Mouse (Mus musculus) ES-Bruce4 (cell line): ENCODE measurements at regions not wholly inside any gene's neighbourhood (a gene's known extent, or its start where the extent isn't known, plus 50 kb on each side); places are given as distances from the start of the nearest gene placed in this dataset.

Source experiments
- H3K27ac ChIP-seq: 2 replicates; pipeline ENCODE4 v1.5.1; 2012; ENCODE audit warnings: low read length, inconsistent platforms; ENCODE audit not compliant: insufficient read depth
- H3K27me3 ChIP-seq: 2 replicates; pipeline ENCODE4 v1.6.1; 2012; ENCODE audit warnings: mild to moderate bottlenecking, low read length, inconsistent platforms; ENCODE audit not compliant: control insufficient read depth, poor library complexity, insufficient read depth, severe bottlenecking
- H3K36me3 ChIP-seq: 2 replicates; pipeline ENCODE4 v1.6.1; 2012; ENCODE audit warnings: inconsistent platforms, mild to moderate bottlenecking, low read length, moderate library complexity; ENCODE audit not compliant: control insufficient read depth, poor library complexity, insufficient read depth, severe bottlenecking
- H3K4me1 ChIP-seq: one replicate; pipeline ENCODE4 v1.8.1; 2011; ENCODE audit warnings: low read length; ENCODE audit not compliant: control insufficient read depth, insufficient read depth
- H3K4me3 ChIP-seq: 2 replicates; pipeline ENCODE4 v1.5.1; 2011; ENCODE audit warnings: low read depth, mild to moderate bottlenecking, low read length
- H3K9ac ChIP-seq: 2 replicates; pipeline ENCODE4 v1.6.1; 2012; ENCODE audit warnings: low read depth, mild to moderate bottlenecking, inconsistent platforms; ENCODE audit not compliant: poor library complexity, severe bottlenecking
- H3K9me3 ChIP-seq: replicated peaks from 2 replicates; pipeline ENCODE4 v1.6.1; 2012; ENCODE audit warnings: mild to moderate bottlenecking, low read length, inconsistent platforms; ENCODE audit not compliant: control insufficient read depth, poor library complexity, insufficient read depth, severe bottlenecking
- CTCF ChIP-seq: IDR thresholded peaks from one replicate; pipeline ENCODE4 v1.8.1; 2011; ENCODE audit warnings: low read depth, low read length
- EP300 ChIP-seq: IDR thresholded peaks from 2 replicates; pipeline ENCODE4 v1.6.1; 2011; ENCODE audit warnings: low read depth, low read length; ENCODE audit not compliant: insufficient read depth
- POLR2A ChIP-seq: IDR thresholded peaks from one replicate; pipeline ENCODE4 v1.8.1; 2011; ENCODE audit warnings: low read length; ENCODE audit not compliant: insufficient read depth

- Histone ChIP-seq H3K27me3 (no peaks in the 10 kb centered on the region), H3K4me3 (no peak overlapping the region), H3K27ac (no peak overlapping the region), H3K9ac (no peak overlapping the region), H3K4me1 (no peaks in the 10 kb centered on the region), H3K36me3 (no peaks in the 10 kb centered on the region), H3K9me3 (no peaks in the 10 kb centered on the region)
- no peak for TF ChIP-seq POLR2A
These were observed 168.0 kb upstream of the Thbs1 start for GRCm38 (mm10) chr2:117943666-117944065.

DNA sequence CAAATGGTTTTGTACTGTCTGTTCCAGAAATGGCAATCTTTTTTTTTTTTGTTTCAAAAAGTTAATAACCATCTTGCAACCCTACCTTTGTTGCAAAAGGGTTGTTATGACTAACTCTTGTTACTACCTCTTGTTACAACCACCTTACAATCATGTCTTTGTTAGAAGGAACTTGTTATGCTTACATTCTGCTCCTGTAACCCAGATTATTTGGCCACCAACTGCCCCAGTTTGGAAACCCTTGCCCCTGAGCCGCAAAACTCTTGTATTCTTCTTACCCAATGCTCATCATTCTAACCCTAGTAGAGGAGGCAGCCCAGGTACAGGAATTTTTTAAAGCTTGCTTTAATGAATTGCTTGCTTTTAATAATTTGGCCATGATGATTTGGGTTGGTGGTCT lies 167.4 kb upstream of the Thbs1 start:
- Histone ChIP-seq H3K9me3 (no peaks in the 10 kb centered on the region), H3K9ac (no peak overlapping the region), H3K27ac (no peak overlapping the region), H3K36me3 (no peaks in the 10 kb centered on the region), H3K27me3 (no peaks in the 10 kb centered on the region), H3K4me1 (no peaks in the 10 kb centered on the region), H3K4me3 (no peak overlapping the region)
- TF ChIP-seq CTCF (no peak), EP300 (no peak), POLR2A (no peak)

DNA sequence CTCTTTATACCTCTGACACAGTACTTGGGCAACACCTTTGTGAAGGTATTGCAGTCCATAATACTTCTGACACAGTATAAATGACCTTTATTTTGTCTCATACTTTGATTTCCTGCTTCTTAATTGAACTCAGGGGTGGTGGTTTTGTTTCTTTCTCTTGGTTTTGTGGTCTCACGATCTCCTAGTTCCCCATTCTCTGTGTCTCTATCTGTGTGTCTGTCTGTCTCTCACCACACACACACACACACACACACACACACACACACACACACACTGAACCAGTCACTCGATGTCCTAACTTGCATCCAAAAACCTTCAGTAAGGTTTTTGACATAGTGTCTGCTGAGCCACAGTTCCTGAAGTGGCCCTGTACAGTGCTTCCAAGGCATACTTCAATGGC lies 166.7 kb upstream of the Thbs1 start:
- no peaks in the 10 kb centered on the region for H3K4me1 ChIP-seq
- no peak overlapping the region for H3K9ac ChIP-seq
- H3K27ac ChIP-seq = no peak overlapping the region
- H3K36me3 ChIP-seq = no peaks in the 10 kb centered on the region
- H3K4me3 ChIP-seq = no peak overlapping the region
- H3K9me3 ChIP-seq = no peaks in the 10 kb centered on the region
- TF ChIP-seq POLR2A (no peak), EP300 (no peak), CTCF (no peak)
- no peaks in the 10 kb centered on the region for H3K27me3 ChIP-seq

DNA sequence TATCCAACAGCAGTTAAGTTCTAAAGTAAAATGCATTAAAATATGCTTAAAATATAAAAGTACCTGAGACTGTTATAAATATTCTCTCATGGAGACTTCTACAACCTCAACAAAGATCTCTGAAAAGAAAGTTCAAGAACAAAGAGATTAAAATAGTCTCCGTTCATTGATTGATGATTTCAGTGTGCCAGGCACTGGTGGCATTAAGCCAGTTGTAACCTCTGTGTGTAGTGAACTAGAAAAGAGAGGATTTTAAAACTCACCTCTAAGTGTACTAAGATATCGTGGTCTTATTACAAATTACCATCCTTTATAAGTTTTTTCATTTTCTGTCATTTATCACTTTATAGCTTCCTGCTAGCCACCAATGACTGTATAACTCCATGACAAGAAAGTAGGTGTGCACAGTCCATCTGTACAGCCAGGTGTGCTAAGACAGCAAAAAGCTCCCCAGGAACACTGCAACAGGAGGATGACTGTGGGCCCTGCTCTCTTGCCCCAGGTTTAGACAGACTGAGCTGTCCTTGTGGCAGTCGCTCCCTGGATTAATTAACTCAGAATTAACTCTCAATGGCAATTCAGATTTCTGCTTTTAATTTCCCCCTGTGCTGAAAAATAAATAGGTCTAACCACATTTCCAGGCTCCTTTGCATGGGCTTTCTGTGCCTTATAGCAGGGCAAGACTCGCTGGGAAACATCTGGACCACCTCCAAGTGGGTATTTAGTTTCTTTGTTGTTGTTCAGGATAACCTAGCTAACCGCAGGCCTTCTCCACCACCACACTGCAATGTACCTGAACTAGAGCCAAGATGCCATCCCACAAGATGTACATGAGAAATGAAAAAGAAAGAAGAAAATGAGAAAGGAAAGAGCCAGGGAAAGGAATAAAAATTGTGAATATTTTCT lies 161.0 kb upstream of the Thbs1 start:
- no peak overlapping the region for H3K4me3 ChIP-seq
- TF ChIP-seq POLR2A (no peak), EP300 (no peak), CTCF (no peak)
- H3K9ac ChIP-seq = no peak overlapping the region
- H3K27ac ChIP-seq = no peak overlapping the region
- no peaks in the 10 kb centered on the region for H3K4me1 ChIP-seq
- H3K9me3 ChIP-seq = no peaks in the 10 kb centered on the region
- H3K36me3 ChIP-seq = no peaks in the 10 kb centered on the region
- H3K27me3 ChIP-seq = no peaks in the 10 kb centered on the region

DNA sequence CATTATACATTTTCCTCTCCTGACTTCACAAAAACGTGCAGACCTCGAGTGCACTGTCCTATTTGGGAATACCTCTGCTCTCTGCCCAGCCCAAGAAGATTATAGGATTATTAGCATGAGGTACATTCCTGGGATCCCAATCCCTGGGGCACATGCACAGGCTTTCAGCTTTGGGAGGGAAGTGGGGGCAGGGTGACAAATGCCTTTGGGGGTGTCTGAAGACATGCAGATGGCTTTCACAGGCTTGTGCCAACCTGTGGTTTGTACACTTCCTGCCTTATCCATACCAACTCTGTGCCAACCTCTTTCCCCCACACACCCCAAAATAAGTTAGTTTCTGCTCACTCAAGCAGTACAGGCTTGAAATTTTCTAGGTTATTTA lies 160.3 kb upstream of the Thbs1 start:
- Histone ChIP-seq H3K36me3 (no peaks in the 10 kb centered on the region), H3K27me3 (no peaks in the 10 kb centered on the region), H3K4me1 (no peaks in the 10 kb centered on the region), H3K9me3 (no peaks in the 10 kb centered on the region), H3K27ac (no peak overlapping the region), H3K9ac (no peak overlapping the region), H3K4me3 (no peak overlapping the region)
- TF ChIP-seq CTCF (no peak), EP300 (no peak), POLR2A (no peak)

DNA sequence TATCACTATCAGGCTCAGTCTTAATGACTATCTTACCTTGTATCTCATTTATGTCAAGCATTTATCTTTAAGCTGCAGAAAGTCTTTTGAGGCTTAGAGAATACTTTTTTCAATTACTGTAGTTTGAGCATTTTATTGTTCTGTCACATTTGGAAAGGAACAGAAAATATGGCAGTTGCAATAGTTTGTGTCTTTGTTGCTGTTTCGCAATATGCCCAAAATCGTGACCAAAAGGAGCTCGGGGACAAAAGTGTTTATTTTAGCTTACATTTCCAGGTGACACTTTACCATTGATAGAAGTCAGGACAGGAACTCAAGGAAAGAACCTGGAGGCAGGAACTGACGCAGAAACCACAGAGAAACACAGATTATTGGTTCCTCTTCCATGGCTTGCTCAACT lies 152.9 kb upstream of the Thbs1 start:
- TF ChIP-seq EP300 (no peak), POLR2A (no peak), CTCF (no peak)
- Histone ChIP-seq H3K36me3 (no peaks in the 10 kb centered on the region), H3K27ac (no peak overlapping the region), H3K4me3 (no peak overlapping the region), H3K4me1 (no peaks in the 10 kb centered on the region), H3K9me3 (no peaks in the 10 kb centered on the region), H3K9ac (no peak overlapping the region), H3K27me3 (no peaks in the 10 kb centered on the region; the same call in 1 of the 2 replicates)
